Mouse (Mus musculus): ENCODE results near the gene Brca2.

The Brca2 gene

GRCm38 (mm10) chr5:150597088-150597487 lies 74.7 kb downstream of the Brca2 start, which contains the start of gene N4bp2l1:
N4bp2l1 (minus strand) TSS chr5:150597188.
- CTCF ChIA-PET: no interaction called here

GRCm38 (mm10) chr5:150598202-150599119 lies 76.0 kb downstream of the Brca2 start:
- CTCF ChIA-PET: interaction anchor here (1.3 kb wide), 1 partner anchor 52 kb away, joined by 3 read pairs; no protein-coding TSS in a partner anchor

- CTCF ChIA-PET: interaction anchor here (0.5 to 1.3 kb wide), 2 partner anchors 51 to 121 kb away, joined by 3 read pairs; no protein-coding TSS in a partner anchor
These were observed 77.2 kb downstream of the Brca2 start for GRCm38 (mm10) chr5:150599301-150600294.

GRCm38 (mm10) chr5:150600554-150601440 lies 78.4 kb downstream of the Brca2 start:
- CTCF ChIA-PET: interaction anchor here (0.6 to 0.7 kb wide), 2 partner anchors 10 to 38 kb away, joined by 3 to 4 read pairs; no protein-coding TSS in a partner anchor

GRCm38 (mm10) chr5:150601441-150602230 lies 79.2 kb downstream of the Brca2 start:
- CTCF ChIA-PET: interaction anchor here (0.6 to 0.7 kb wide), 2 partner anchors 16 to 37 kb away, joined by 3 to 4 read pairs; no protein-coding TSS in a partner anchor

GRCm38 (mm10) chr5:150606131-150606530 lies 83.7 kb downstream of the Brca2 start:
- CTCF ChIA-PET: no interaction called here

- CTCF ChIA-PET: no interaction called here
These were observed 85.2 kb downstream of the Brca2 start for GRCm38 (mm10) chr5:150607631-150608030.

- CTCF ChIA-PET: no interaction called here
These were observed 88.7 kb downstream of the Brca2 start for GRCm38 (mm10) chr5:150611136-150611535.

- CTCF ChIA-PET: no interaction called here
These were observed 89.3 kb downstream of the Brca2 start for GRCm38 (mm10) chr5:150611697-150612096.

GRCm38 (mm10) chr5:150614054-150614453 lies 91.6 kb downstream of the Brca2 start:
- CTCF ChIA-PET: no interaction called here

- CTCF ChIA-PET: no interaction called here
These were observed 93.8 kb downstream of the Brca2 start for GRCm38 (mm10) chr5:150616216-150616615.

GRCm38 (mm10) chr5:150616731-150617130 lies 94.3 kb downstream of the Brca2 start:
- CTCF ChIA-PET: no interaction called here

GRCm38 (mm10) chr5:150618599-150619355 lies 96.3 kb downstream of the Brca2 start:
- CTCF ChIA-PET: interaction anchor here (0.5 to 0.9 kb wide), 3 partner anchors 17 to 97 kb away, joined by 3 to 8 read pairs (median 3); partner anchors contain the start of gene N4bp2l2

All from spleen, embryonic (tissue).